Mouse (Mus musculus): ENCODE measurements around the gene Mpdz.

- TF ChIP-seq CTCF (IDR thresholded peaks at IDR 0.05) (no peak), EP300 (IDR thresholded peaks at IDR 0.05) (no peak)
These were observed 55.0 kb downstream of the Mpdz start for GRCm38 (mm10) chr4:81387644-81388043.
